Mouse (Mus musculus): ENCODE measurements at regions not wholly inside any gene's neighbourhood (a gene's known extent, or its start where the extent isn't known, plus 50 kb on each side); places are given as distances from the start of the nearest gene placed in this dataset.

DNA sequence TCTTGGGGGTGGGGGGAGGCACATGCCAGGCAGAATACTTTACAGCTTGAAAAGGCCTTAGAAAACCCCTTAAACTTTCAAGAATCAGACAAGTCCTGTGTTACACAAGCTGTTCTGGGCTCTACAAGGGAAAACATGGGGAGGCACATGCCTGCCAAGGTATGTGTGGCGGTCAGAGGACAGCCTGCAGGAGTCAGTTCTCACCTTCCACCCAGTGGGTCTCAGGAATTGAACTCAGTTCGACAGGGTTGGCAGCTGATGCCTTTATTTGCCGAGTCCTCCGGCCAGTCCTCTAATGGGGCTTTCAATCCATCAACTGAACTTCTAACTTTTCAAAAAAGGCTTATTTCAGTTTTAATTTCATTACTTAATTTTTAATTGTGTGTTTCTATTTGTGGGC lies 129.6 kb upstream of the Mrps10 start:
- TF ChIP-seq CTCF (IDR thresholded peaks at IDR 0.05; ENCODE audit: extremely low read depth, insufficient read depth, low read length) (no peak), POLR2A (IDR thresholded peaks at IDR 0.05; ENCODE audit: extremely low read depth, insufficient read depth, low read length) (no peak)

Measured in cortical plate, adult 2 months (tissue).